Mouse (Mus musculus): ENCODE results near the gene Ppp1r3d. TPM values are rescaled to one million over a fixed set of nuclear protein-coding genes. Genes with fewer than 3 reads are reported as not detected.

Gene Ppp1r3d
- total RNA-seq, 2 experiments from 2014 or later: 3.0 to 6.3 TPM

DNA sequence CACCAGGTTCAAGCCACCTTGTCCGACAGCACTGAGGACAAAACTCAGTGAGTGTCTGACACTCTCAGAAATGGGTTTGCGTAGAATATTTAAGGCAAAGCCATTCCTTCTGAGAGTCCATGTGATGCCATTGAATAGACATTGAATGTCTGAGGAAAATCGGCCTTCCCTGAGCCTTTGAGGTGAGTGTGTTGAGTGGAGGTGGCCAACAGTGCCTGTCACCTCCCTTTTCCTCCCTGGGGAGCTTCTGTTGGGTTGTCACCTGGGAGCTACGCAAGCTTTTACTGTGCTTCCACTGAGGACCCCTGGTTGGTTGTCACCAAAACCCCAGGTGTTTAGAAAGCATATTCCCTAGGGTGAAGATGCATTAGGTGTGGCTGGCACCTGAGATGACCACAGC lies 14.4 kb upstream of the Ppp1r3d start:
- TF ChIP-seq CTCF (IDR thresholded peaks at IDR 0.05): no peak
- Histone ChIP-seq H3K27ac (no peak overlapping the region), H3K4me3 (no peak overlapping the region)
- intact Hi-C loops (cut with DNase I): loop anchor here (5.0 to 10.0 kb wide), 2 partner anchors 79 to 236 kb away; no protein-coding TSS in a partner anchor
- DNase-seq: no peak

DNA sequence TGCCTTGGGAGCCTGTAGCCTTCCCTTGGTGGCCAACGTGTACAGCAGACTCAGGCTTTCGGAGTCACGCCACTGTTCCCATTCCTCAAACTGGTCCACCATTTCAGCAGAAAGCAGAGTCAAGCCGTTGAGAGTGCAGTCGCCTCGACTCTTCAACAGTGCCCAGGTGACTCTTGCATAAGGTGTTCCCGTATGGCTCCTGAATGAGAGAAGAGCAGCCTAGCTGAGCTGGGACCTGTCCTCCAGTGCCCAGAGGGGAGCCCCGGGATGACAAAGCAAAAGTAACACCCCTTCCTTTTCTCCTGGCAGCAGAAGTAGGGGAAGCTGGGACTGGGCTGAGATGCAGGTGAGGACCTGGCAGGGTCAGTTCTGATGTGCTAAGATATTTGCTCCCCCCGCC lies 13.9 kb upstream of the Ppp1r3d start:
- no peak overlapping the region for H3K27ac ChIP-seq
- no peak for TF ChIP-seq CTCF (IDR thresholded peaks at IDR 0.05)
- DNase-seq: no peak
- H3K4me3 ChIP-seq: no peak overlapping the region
- intact Hi-C loops (cut with DNase I): loop anchor here (5.0 to 10.0 kb wide), 2 partner anchors 79 to 237 kb away; no protein-coding TSS in a partner anchor

- no peak for DNase-seq
- intact Hi-C loops (cut with DNase I): loop anchor here (5.0 to 10.0 kb wide), 2 partner anchors 80 to 238 kb away; no protein-coding TSS in a partner anchor
- TF ChIP-seq CTCF (IDR thresholded peaks at IDR 0.05): no peak
- H3K4me3 ChIP-seq: no peak overlapping the region
- H3K27ac ChIP-seq: no peak overlapping the region
Observed at GRCm38 (mm10) chr2:178427181-178427580, 12.9 kb upstream of the Ppp1r3d start.

GRCm38 (mm10) chr2:178426229-178426628 lies 12.0 kb upstream of the Ppp1r3d start:
- peak; percentile 68 for TF ChIP-seq CTCF (IDR thresholded peaks at IDR 0.05)
- Histone ChIP-seq H3K4me3 (no peak overlapping the region), H3K27ac (no peak overlapping the region)
- no peak for DNase-seq
- intact Hi-C loops (cut with DNase I): loop anchor here (5.0 to 10.0 kb wide), 2 partner anchors 81 to 239 kb away; no protein-coding TSS in a partner anchor

- intact Hi-C loops (cut with DNase I): loop anchor here (10.0 kb wide), 1 partner anchor 242 kb away; no protein-coding TSS in a partner anchor
Observed at GRCm38 (mm10) chr2:178423223-178423622, 9.0 kb upstream of the Ppp1r3d start.

DNA sequence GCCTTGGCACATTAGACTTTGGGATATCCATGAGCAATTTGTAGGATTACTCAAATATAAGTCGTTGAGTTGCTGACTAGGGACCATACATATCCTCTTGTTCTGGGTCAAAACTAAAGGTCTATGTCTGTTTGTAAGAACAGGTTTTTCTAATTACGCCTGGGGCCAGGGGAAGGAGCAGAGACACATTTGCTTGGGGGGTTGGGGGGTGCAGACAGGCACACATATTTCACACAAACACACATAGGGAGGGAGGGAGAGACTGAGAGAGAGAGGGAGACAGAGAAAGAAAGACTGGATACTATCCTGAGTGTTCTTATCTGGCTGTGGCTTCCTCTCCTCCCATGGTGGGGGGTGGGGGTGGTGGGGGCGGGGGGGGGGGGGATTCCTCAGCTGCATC lies 7.9 kb upstream of the Ppp1r3d start:
- H3K4me3 ChIP-seq: no peak overlapping the region
- no peak for TF ChIP-seq CTCF (IDR thresholded peaks at IDR 0.05)
- intact Hi-C loops (cut with DNase I): loop anchor here (10.0 kb wide), 1 partner anchor 243 kb away; no protein-coding TSS in a partner anchor
- H3K27ac ChIP-seq: no peak overlapping the region
- DNase-seq: no peak

More at GRCm38 (mm10) chr2:178423223-178423622, 9.0 kb upstream of the Ppp1r3d start:
- TF ChIP-seq CTCF (IDR thresholded peaks at IDR 0.05): no peak
- no peak overlapping the region for H3K4me3 ChIP-seq
- no peak for DNase-seq
- H3K27ac ChIP-seq: no peak overlapping the region

GRCm38 (mm10) chr2:178421603-178422002 lies 7.3 kb upstream of the Ppp1r3d start:
- Histone ChIP-seq H3K27ac (peak overlapping the region; percentile 8; the same call in 1 of the 2 replicates), H3K4me3 (no peak overlapping the region)
- intact Hi-C loops (cut with DNase I): loop anchor here (10.0 kb wide), 1 partner anchor 243 kb away; no protein-coding TSS in a partner anchor
- DNase-seq: no peak
- no peak for TF ChIP-seq CTCF (IDR thresholded peaks at IDR 0.05)

DNA sequence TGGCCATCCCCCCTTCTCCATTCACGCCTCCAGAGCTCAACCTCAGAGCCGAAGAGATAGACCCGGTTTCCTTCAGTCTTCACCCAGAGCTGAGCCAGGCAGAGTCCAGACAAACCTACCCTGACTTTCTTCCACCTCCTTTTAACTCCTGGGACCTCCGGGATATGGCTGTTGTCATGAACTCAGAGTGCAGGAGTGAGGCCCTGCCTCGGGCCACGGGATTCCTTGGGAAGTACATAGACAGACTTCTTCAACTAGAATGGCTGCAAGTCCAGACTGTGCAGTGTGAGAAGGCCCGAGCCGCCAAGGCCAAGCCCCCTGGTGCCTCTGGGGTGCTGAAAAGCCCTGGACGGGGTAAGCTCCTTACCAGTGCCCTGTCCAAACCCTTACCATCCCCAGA lies 6.3 kb upstream of the Ppp1r3d start:
- DNase-seq: no peak
- H3K4me3 ChIP-seq: no peak overlapping the region
- H3K27ac ChIP-seq: no peak overlapping the region
- intact Hi-C loops (cut with DNase I): loop anchor here (10.0 kb wide), 1 partner anchor 244 kb away; no protein-coding TSS in a partner anchor
- TF ChIP-seq CTCF (IDR thresholded peaks at IDR 0.05): no peak

DNA sequence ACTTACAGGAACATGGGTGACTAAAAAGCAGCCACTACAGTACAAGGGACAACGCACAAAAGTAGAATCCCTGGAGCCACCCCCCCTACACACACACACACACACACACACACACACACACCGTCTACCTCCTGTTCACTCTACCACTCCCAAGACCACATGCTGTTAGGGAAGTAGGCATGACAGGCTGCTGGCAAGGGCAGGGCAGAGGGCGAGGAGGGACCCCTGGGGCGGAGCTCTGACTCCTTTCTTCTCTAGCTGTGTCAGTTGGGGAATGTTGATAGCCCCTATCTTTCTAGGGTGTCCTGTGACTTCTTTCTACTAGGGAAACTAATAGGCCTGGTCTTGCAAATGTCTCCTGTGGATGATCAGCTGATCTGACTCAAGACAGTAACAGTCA lies 2.7 kb upstream of the Ppp1r3d start:
- H3K4me3 ChIP-seq: no peak overlapping the region
- H3K27ac ChIP-seq: no peak overlapping the region
- TF ChIP-seq CTCF (IDR thresholded peaks at IDR 0.05): no peak
- no peak for DNase-seq
- intact Hi-C loops (cut with DNase I): no loop called here

DNA sequence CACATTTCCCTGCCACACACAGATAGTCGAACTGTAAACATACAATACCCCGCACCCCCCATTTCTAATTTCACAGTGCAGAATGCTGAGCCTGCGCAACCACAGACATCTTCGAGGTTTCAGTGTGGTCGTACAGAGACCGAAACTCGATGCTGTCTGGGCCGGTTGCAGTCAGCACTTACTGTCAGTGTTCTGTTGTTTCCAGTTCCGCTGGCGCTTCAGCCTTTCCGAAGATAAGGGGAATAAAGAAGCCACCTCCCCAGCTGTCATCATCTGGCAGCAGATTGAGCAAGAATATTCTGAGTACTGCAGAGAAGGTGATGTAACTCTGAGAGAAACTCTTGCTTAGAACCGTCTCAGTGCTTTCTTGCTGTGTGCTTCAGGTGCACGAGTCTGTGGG lies 2.2 kb upstream of the Ppp1r3d start:
- Histone ChIP-seq H3K27ac (no peak overlapping the region), H3K4me3 (no peak overlapping the region)
- no peak for TF ChIP-seq CTCF (IDR thresholded peaks at IDR 0.05)
- intact Hi-C loops (cut with DNase I): no loop called here
- no peak for DNase-seq

- Histone ChIP-seq H3K27ac (peak overlapping the region; percentile 92), H3K4me3 (peak overlapping the region; percentile 76)
- no peak for TF ChIP-seq CTCF (IDR thresholded peaks at IDR 0.05)
- no peak for DNase-seq
- intact Hi-C loops (cut with DNase I): no loop called here
Observed at GRCm38 (mm10) chr2:178415150-178415448, 827 bp upstream of the Ppp1r3d start.

- peak; percentile 49 for DNase-seq
- intact Hi-C loops (cut with DNase I): loop anchor here (5.0 kb wide), 1 partner anchor 79 kb away; no protein-coding TSS in a partner anchor
- Histone ChIP-seq H3K27ac (peak overlapping the region; percentile 92), H3K4me3 (peak overlapping the region; percentile 76)
- no peak for TF ChIP-seq CTCF (IDR thresholded peaks at IDR 0.05)
Observed at GRCm38 (mm10) chr2:178413481-178414260, 601 bp downstream of the Ppp1r3d start.

- intact Hi-C loops (cut with DNase I): loop anchor here (5.0 kb wide), 1 partner anchor 79 kb away; no protein-coding TSS in a partner anchor
- H3K4me3 ChIP-seq: peak overlapping the region; percentile 76
- no peak for TF ChIP-seq CTCF (IDR thresholded peaks at IDR 0.05)
- peak; percentile 21 for DNase-seq
- H3K27ac ChIP-seq: peak overlapping the region; percentile 92
Observed at GRCm38 (mm10) chr2:178413081-178413480, 1.2 kb downstream of the Ppp1r3d start.
